Mouse (Mus musculus) heart, postnatal 36 days (tissue): ENCODE data around the gene Slc26a8. TPM values are rescaled to one million over a fixed set of nuclear protein-coding genes. Genes with fewer than 3 reads are reported as not detected.
"Not testable (repeated sequence)": the region's sequence is repeated elsewhere in the genome, so short reads cannot be mapped to it uniquely, and the experiment has no call there.

Experiments
- DNase-seq, 2 experiments: peaks; one replicate each; pipeline ENCODE4 v3.0.0; 2021 to 2022
- intact Hi-C: fragments of 180-260 bp; cut with DNase I; formaldehyde crosslinking; loops from one replicate; pipeline ENCODE4 v1.15.1; 2025
- total RNA-seq, 2 experiments: library from RNA; stranded (reverse); gene quantifications; 2 replicates each; pipeline ENCODE4 v1.2.3; 2021

Slc26a8 gene
- total RNA-seq = under 1 TPM; 0.33 to 0.57 TPM

DNA sequence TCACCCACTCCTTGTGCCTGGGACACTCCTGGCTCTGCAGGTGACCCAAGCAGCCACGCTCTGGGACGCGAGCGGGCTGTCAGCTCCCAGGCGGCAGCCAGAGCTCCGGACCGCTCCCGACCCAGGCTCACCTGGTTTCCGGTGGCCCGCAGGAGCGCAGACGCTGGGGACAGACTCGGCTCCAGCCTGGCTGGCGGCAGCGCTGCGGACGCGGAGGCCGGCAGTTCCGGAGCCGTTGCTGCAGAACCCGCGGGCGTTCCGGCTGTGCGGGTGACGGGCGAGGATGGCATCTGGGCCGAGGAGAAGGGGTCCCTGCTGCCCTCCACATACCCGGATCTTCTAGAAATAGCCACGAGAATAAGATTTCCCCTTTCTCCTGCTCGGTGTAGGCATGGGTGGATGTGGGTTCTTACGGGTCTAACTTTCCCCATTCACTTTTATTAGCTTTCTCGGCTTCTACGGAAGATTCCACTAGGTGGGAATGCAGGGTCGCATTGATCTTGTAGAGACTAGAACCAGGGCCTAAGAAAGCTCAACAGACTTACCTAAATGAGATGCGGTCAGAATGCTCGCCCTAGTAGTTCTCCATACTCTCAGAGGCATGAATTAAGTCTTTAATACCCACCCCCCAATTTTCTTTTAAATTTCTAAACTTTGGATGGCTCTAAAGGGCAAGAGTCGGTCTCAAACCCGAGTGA, at the start of gene Slc26a8:
TSS of gene Slc26a8 (minus strand) at position 648 of the 698 bp plus-strand sequence.
- DNase-seq = no peak

DNA sequence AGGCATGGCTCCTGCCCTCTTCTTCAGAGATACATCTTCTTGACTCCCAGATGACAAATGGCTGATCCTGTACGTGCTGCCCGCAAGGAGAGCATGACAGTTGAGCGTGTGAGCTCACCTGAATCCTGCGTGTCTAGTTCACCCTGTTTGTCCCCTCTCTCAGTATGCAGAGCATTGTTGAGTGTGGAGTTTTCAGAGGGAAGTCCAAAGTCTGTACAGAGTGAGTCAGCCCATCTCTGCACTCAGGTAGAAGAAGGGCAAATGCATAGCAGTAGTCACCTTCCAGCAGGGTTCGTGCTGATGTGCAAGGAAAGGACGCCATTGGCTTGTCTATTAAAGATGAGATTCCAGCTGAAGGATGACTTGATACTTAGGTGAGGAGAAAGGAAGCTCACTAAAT, 49.2 kb upstream of the Slc26a8 start:
- DNase-seq = no peak
- intact Hi-C loops = no loop called here

More for the DNA sequence above, at the start of gene Slc26a8:
- intact Hi-C loops = loop anchor here (1.0 to 5.0 kb wide), 3 partner anchors 53 to 237 kb away; no protein-coding TSS in a partner anchor

DNA sequence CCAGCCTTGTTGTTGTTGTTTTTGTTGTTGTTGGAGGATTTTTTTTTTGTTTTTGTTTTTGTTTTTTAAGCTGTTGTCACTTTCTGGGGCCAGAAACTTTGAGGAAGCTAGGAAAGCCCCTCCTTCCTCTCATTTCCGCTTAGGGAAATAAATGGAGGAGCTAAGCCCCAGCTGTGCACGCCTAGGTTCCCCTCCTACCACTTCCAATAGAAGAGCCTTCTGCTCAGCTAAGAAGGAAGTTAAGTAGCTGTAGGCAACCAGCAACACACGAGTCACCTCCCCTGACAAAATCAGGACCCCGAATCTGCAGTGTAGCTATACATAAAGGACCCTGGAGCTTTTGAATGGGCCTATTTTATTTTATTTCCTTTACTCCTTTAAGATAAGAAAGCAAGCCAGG, 47.9 kb upstream of the Slc26a8 start:
- DNase-seq = no peak
- intact Hi-C loops = no loop called here

DNA sequence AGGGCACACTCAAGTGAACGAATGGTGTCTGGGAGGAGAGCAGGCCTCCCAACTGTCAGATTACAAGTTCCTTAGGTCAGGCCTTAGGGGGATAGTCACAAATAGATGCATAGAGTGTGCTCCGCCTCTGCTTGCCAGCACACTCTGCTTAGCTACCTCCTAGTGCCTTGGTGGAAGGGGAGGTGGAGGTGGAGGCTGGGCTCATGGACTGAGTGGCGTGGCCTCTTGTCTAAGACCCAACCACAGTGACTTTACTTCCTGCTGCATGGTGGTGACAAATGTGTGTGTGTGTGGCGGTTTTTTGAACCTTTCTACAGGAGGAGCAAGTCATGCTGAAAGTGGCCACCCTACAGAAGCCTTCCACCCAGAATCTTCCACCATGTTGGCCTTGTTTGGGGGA, 46.5 kb upstream of the Slc26a8 start:
- intact Hi-C loops = no loop called here
- no peak for DNase-seq

DNA sequence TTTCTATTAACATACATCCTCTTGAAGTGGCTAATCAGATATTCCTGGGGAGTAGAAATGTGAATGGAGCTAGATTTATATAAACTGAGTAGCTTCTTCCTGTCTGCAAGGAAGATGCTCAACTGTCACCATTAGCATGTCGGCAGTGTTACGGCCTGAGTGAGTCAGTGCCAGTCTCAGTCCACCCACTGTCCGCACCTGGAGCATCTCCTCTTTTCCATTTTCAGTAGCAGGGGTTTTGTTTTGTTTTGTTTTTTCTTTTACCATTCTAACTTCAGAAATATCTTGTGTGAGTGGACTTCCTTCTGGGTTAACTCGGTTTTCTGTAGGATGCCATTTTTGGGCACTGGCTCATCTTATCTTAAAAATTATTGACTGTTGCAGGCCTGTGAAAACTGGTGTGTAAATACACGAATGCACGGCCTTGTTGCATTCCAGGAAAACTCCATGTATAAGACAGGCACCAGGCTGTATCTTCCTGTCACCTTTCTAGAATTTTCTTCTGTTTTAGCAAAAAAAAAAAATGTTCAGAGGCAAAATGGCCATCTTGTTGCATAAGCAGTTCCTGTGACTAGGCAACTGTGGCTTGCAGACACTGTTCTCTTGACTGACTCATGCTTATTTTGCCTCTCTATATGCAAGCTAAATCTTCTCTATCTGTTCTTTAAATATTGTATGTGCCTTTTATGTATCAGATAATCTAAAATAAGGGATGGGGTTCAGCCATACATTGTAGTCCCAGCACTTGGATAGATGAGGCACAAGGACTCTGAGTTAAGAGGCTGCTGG, 45.5 kb upstream of the Slc26a8 start:
- intact Hi-C loops = no loop called here
- no peak for DNase-seq

DNA sequence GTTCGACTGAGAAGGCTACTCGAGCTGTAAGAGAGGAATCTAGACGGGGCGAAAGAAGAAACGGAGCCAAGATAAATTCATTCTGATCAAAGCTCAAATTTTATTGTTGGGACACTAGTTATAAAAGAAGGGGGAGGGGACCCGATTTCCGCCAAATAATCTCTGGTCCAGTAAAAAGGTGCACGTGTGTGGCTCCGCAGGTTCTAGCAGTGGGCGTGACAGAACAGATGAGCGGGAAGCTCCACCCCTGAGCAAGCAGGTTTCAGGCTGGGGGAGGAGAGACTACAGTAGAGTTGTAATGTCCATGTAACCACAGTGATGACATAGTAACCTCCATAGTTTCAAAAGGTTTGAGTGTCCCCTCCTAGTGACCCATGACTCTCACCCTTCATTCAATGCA, 37.5 kb upstream of the Slc26a8 start:
- intact Hi-C loops, DNase-seq: not testable (repeated sequence)

DNA sequence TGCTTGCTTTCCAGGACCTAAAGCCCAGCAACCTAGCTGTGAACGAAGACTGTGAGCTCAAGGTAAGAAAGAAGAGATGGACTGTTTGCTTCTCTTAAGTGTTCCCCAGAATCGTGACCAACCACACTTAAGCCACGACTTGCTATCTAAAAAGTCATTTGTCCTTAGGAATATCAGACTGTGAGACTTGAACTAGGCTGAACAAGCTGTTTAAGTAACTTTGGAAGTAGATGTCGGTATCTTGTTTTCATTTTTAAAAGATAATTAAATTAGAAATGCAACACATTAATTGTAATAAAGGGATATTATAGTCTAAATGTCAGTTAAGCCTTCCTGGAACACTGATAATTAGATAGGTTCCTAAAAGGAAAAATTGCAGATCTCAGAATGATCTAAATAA, 35.8 kb upstream of the Slc26a8 start, which contains the start of gene AC170998.1:
TSS of gene AC170998.1 (plus strand) at position 301 of the 400 bp plus-strand sequence.
- no peak for DNase-seq
- intact Hi-C loops = no loop called here

DNA sequence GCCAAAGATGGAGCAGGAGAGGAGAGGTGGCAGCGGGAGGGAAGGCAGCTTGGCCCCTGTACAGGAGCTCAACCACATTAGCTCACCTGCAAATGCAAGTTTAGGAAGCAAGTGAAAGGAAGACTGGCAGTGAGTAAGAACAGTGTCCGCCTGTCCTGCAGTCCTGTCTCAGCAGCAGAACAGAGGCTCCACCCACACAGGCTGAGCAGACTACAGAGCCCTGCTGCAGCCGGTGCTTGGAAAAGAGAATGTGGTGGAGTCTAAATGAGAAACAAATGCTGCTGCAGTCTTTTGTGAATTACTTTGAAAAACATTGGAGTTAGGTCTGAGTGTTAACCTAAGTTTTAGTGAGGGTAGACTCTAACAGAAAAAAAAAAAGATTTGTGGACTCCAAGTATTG, 27.5 kb upstream of the Slc26a8 start:
- no peak for DNase-seq
- intact Hi-C loops = no loop called here

DNA sequence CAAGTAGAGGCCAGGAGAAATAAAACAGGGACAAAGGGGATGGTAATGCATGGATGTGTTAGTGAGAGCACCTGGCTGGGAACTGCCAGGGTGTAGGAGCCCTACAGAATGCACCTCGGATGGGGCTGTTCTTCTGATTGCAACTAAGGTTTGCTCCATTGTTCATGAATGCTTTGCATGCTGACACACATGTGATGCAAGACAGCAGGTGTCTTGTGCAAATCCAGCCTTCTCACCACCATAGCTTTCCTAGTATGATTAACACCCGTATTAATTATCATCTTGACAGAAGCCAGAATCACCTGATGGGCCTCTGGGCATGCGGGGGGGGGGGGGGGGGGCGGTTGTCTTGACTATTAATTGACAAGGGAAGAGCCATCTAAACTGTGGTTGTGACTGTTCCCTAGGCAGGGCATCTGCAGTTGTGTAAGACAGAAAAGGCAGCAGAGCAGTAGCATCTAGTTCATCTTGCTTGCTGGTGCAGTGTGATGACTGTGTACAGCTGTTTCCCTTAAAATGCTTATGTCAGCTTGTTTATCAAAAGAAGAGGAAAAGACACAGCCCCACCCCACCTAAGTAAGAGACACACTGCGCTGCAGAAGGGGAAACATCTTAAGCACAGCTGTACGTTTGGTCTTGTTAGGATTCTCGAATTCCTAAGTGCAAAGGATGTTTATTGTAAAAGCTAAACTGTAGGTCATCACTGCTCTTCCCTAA, 26.0 kb upstream of the Slc26a8 start:
- DNase-seq = no peak

DNA sequence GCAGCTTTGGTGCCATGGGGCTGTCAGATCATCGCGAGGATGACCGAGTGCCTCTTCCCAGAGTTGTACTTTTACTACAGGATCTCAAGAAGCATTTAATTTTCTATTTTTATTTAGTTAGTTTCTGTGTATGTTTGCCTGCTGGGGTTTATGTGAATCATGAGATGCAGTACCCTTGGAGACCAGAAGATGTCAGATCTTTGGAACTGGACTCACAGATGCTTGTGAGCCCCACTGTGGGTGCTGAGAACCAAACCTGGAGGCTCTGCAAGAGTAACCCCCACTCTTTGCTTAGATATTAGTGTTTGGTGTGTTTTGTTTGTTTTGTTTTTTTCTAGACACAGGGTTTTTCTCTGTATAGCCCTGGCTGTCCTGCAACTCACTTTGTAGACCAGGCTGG, 24.0 kb upstream of the Slc26a8 start:
- intact Hi-C loops = no loop called here

More for the DNA sequence above, 26.0 kb upstream of the Slc26a8 start:
- intact Hi-C loops = no loop called here

DNA sequence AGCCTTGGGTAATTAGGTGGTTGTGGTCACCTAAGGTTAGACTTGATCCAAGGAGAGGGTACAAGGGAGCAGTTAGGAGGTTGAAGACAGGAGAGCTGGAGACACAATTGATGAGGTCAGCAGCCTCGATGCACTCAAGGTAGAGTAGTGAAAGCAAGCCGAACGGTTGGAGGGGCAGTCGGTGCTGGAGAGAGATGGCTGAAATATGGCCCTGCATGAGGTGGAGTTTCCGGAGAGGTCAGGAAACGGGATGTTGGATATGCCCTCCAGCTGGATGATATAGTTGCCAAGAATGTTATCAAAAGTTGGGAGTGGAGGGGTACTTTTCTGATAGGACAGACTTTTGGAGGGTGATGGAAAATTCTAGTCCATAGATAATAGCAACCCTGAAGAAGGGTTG, 22.3 kb upstream of the Slc26a8 start:
- DNase-seq = no peak
- intact Hi-C loops = loop anchor here (2.0 kb wide), 1 partner anchor 16 kb away; no protein-coding TSS in a partner anchor

More for the DNA sequence above, 24.0 kb upstream of the Slc26a8 start:
- no peak for DNase-seq

DNA sequence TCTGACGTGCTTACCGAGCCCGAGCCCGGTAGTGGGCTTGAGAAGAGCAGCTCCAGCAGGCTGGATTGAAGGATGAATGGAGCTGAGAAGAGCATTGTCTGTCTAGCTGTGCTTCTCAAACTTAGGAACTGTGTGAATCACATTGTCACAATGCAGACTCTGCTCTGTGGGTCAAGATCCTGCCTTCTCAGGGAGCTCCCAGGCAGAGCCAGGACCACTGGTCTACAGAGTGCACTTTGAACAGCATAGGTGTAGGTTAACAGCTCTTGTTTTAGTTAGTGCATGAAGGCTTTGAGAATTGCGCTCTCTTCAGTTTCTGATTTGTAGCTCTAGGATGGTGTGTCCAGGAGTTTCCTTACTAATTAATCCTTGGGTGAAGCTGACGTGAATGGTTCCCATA, 21.2 kb upstream of the Slc26a8 start:
- intact Hi-C loops = no loop called here
- no peak for DNase-seq

DNA sequence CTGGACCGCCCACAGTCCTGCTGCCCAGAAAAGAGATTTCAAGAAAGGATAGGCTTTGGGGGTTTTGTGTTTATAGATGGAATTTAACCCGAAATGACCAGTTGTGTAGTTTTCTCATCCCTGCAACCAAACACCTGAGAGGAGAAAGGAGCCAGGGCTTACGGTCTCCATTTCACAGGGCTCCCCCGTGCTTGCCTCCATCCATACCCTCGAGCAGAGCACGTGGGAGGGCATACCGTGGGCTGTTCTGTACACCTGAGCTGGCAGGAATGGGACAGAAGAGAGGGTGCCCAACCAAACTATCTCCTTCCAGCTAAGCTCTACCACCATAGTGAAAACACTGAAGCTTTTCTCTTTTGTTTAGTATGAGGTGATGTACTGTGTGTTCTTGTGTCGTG, 20.3 kb upstream of the Slc26a8 start:
- DNase-seq = no peak
- intact Hi-C loops = no loop called here

DNA sequence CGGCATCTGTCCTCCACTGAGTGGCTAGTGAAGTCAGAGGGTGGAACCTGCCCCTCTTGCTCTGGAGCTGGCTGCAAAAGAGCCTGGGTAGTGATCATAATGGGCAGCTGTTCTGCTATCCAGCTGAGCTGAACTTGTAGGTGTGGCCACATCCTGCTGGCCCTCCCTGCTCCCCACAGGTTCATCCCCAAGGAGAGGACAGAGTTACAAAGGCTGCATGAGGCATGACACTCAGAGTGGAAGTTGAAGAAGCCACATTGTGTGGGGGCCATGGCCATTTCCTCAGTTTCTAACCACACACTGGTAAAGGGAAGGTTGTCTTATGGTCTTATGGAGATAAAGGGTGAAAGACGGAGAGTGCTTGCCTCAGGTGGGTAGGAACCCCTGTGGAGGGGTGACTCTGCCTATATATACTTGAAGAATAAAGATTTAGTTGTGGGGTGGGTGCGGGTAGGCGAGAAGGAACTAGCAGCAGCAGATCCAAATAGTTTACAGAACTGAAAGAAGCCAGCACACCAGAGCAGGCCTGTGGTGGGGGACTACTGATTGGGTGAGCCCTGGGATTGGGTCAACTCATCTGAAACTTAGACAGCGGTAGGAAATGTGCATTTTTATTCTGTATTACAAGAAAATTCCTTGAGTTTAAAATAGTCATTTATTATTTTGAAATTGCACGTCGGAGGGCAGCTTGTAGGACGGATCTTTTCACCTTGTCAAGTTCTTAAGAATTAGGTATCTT, 19.7 kb upstream of the Slc26a8 start:
- DNase-seq = no peak
- intact Hi-C loops = no loop called here

DNA sequence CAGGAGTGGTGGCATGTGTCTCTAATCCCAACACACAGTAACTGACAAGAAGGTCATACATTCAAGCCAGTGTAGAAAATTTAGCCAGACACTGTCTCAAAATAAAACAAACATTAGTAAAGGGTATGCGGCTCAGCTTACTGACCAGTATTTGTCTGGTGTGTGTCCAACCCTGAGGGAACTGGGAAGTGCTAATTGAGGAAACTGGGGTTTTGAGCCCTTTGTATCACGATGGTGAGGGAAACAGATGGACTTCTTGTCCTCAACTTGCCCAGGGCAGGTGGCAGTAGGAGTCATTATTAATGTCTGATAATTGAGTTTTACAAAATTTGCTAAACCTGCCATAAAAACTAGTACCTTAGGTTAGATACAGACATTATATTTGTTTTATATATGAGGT, 19.0 kb upstream of the Slc26a8 start:
- DNase-seq = no peak
- intact Hi-C loops = no loop called here

DNA sequence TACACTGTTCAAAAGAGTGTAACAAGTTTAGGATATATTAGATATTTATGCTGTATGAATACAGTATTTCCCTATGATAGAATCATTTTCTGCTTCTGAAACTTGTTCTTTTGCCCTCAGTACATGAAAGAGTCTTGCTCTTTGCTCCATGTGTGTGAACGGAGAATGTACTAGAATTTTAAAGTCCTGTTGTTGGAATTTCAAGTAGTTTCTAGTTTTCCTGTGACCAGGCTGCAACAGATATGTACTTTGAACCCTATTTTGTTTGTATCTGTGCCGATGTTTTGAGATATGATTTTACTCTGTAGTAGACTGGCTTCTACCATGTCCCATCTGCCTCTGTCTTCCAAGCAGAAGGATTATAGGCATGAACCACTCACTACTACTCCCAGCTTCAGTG, 17.8 kb upstream of the Slc26a8 start:
- intact Hi-C loops = no loop called here
- DNase-seq = no peak

DNA sequence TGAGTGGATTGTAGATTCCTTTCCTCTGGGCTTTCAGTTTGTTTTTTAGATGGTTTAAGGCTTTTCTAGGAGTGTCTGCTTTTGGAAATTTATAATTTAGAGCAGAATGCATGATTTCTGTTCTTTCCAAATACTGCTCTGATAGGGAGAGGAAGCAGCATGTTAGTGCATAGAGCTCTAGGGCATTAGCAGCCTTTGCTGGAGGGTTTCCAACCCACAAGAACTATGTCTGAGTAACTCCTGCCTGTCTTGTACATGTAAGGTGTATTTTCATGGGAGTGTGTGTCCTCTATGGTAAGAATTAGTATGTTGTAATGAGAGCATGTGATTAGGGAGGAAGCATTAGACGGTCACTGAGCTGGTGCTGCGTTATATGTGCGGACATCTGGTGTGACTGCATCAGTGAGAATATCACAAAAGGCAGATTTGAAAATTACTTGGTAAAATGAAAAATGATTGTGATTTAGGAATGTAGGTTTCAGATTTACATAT, 17.1 kb upstream of the Slc26a8 start:
- DNase-seq = no peak
- intact Hi-C loops = no loop called here

DNA sequence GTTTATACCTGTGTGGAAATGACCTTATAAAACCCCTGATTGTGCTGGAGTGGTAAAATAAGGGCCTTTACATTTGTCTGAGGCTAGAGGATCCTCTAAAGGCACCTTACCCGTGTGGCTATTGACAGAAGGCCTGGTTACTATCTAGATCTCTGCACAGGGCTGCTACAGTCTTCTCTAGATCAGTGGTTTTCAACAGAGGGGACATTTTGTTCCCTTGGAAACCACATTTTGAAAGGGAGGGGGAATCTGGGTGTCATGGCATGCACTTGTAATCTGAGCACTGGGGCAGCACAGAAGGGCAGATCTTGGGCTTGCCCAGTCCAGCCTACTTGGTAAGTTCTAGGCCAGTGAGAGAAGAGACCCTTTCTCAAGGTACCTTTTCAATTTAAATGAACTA, 16.7 kb upstream of the Slc26a8 start:
- no peak for DNase-seq
- intact Hi-C loops = no loop called here

DNA sequence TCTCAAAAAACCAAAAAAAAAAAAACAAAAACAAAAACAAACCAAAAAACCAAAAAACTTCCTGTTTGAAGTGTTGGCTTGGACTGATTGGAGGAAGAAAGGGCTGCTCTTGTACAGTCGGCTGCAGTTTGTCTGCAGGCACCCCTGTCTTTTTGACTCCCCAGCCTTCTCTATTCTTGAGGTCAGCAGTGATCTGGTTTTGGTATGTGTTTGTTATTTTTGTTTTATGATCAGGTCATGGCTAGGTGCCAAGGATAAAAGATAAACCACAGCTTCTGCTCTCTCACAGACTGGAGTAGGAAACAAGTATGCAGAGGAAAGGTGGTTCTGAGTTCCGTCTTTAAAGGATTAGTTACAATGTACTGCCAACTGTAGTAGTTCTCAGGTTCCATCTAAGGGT, 12.6 kb upstream of the Slc26a8 start:
- DNase-seq = no peak
- intact Hi-C loops = no loop called here

DNA sequence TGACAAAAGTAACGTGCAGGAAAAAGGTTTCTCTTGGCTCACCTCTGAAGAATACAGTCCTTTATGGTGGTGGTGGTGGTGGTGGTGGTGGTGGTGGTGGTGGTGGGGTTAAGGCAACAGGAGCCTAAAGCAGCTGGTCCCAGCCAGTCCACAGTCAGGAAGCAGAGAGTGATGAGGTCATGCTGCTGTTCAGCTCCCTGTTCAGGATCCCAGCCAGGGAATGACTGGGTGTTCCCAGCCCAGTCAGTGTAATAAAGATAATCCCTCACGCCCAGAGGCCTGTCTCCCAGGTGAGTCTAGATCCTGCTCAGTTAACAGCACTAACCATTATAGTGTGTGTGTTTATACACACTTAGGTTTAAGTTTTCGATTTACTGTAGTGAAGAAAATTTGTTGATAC, 11.7 kb upstream of the Slc26a8 start:
- DNase-seq = no peak
- intact Hi-C loops = no loop called here
